Mouse (Mus musculus) brown adipose tissue, adult 24 weeks (tissue): ENCODE data around the gene Dnah17. TPM values are rescaled to one million over a fixed set of nuclear protein-coding genes. Genes with fewer than 3 reads are reported as not detected.

Experiments
- H3K27ac ChIP-seq: fragments of 200-500 bp; replicated peaks from 2 replicates; pipeline ENCODE4 v1.5.1; 2012; ENCODE audit warnings: low read depth, mild to moderate bottlenecking, low read length
- H3K4me1 ChIP-seq: fragments of 200-500 bp; 2 replicates; pipeline ENCODE4 v1.6.1; 2012; ENCODE audit warnings: low read length, mixed read lengths; ENCODE audit not compliant: control insufficient read depth, insufficient read depth, insufficient read length
- H3K4me3 ChIP-seq: fragments of 200-500 bp; 2 replicates; pipeline ENCODE4 v1.5.1; 2012; ENCODE audit warnings: low read depth, mild to moderate bottlenecking, low read length, moderate library complexity; ENCODE audit not compliant: insufficient read depth
- polyA plus RNA-seq: library from polyadenylated mRNA; stranded (reverse); fragments of >200 nt; gene quantifications from 2 replicates; pipeline ENCODE4 v1.2.4, GENCODE M21; 2012; ENCODE audit not compliant: missing spikeins, insufficient read depth, insufficient read length

The Dnah17 gene
- polyA plus RNA-seq, 1 experiment: not detected

DNA sequence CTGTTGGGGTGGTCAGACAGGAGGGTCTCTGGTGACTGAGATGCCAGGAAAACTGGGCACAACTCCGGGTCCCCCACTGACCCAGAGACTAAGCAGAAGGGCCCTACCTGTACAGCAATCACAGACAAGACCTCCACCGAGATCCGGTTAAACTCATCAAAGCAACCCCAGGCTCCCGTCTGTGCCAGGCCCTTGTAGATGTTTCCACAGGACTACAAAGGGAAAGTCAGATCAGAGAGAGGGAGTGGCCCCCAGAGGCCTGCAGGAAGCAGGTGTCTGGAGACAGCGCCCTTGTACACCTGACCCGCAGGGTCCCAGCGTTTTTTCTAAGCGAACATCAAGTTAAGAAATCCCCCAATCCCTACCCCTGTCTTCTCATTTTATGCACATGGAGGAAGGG, 44.5 kb downstream of the Dnah17 start:
- Histone ChIP-seq H3K4me1 (no peaks in the 10 kb centered on the region), H3K4me3 (no peak overlapping the region), H3K27ac (no peak overlapping the region)

DNA sequence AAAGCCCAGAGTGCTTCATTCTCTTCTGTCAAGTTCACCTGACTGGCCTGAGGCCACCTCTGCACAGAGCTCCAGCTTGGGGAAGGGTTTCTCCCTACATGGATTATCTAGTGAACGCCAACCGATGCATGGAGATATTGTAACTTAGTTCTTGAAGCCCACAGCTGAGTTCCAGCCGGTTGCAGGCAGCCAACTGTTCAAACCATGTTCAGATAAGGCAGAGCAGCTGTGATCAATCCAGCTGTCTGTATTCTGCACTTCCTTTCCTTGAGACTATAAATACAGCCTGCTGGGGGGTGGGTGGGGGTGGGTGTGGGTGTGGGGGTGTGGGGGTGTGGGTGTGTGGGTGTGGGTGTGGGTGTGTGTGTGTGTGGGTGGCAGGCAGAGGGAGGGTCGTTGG, 45.3 kb downstream of the Dnah17 start:
- Histone ChIP-seq H3K4me1 (no peaks in the 10 kb centered on the region), H3K4me3 (no peak overlapping the region), H3K27ac (no peak overlapping the region)

DNA sequence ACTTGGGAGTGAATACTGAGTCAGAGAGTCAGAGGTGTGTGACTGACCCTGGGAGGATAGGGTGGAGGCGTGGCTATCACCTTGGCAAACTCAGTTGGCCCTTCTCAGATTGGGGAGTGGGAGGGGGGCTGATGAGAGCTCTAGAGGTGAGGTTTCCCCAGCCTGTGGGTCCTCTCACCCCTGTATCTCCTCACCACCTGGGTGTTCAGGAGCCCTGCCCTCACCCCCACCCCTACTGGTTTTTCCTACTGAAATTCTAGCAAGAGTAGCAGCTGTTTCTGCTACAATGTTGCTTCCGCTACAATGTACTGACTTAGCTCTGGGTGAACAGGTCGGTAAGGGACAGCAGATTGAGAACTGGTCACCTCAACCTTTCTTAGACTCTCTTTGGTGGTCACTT, 46.2 kb downstream of the Dnah17 start:
- Histone ChIP-seq H3K4me3 (no peak overlapping the region), H3K27ac (no peak overlapping the region), H3K4me1 (no peaks in the 10 kb centered on the region)

GRCm38 (mm10) chr11:118083811-118084210, 46.6 kb downstream of the Dnah17 start:
- no peaks in the 10 kb centered on the region for H3K4me1 ChIP-seq
- H3K4me3 ChIP-seq: no peak overlapping the region
- no peak overlapping the region for H3K27ac ChIP-seq

DNA sequence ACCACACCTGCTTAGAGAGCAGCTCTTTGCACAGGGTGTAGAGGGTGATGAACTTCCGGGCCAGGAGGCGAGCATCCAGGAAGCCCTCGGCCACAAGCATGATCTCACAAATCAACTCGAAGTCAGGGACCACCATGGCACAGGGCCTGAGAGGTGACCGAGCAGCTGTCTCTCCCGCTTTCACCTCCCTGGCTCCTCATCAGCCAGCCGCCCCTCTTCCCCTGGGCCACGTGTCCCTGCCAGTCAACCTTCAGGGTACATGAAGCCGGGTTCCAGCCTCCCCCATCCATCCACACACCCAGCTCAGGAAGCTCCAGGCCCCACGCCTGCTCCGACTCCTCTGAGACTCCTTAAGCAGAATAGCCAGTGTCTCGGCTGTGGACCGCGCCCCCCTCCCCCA, 48.1 kb downstream of the Dnah17 start:
- no peak overlapping the region for H3K27ac ChIP-seq
- H3K4me3 ChIP-seq: no peak overlapping the region

GRCm38 (mm10) chr11:118079750-118080149, 50.7 kb downstream of the Dnah17 start:
- Histone ChIP-seq H3K4me3 (no peak overlapping the region), H3K27ac (no peak overlapping the region), H3K4me1 (peaks cover 7% of the 10 kb centered on the region; the same call in 1 of the 2 replicates)

More for the DNA sequence above, 48.1 kb downstream of the Dnah17 start:
- H3K4me1 ChIP-seq: no peaks in the 10 kb centered on the region

DNA sequence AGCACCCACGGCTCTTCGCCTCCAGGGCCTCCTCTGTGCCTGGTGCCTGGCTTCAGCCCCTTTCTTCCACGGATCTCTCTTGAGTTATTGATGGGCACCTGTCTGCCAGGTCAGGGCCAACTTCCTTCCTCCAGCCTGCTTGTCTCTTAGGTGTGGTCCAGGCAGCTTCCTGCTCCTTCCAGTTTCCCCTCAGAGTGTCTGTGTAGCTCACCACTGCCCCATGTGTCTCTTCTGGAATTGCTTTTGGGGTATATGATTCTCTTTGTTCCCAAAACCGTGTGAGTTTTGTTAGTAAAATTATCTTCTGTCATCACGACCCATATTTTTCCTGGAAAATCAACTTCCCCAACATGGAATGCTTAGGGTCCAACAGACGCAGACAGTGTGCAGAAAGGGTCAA, 53.5 kb downstream of the Dnah17 start:
- Histone ChIP-seq H3K27ac (no peak overlapping the region), H3K4me3 (no peak overlapping the region), H3K4me1 (peaks cover 10% of the 10 kb centered on the region; the same call in 1 of the 2 replicates)

GRCm38 (mm10) chr11:118075035-118075522, 55.4 kb downstream of the Dnah17 start:
- H3K27ac ChIP-seq: no peak overlapping the region
- H3K4me1 ChIP-seq: peaks cover 10% of the 10 kb centered on the region; the same call in 1 of the 2 replicates
- H3K4me3 ChIP-seq: no peak overlapping the region

- Histone ChIP-seq H3K4me3 (no peak overlapping the region), H3K4me1 (peaks cover 8% of the 10 kb centered on the region; the same call in 1 of the 2 replicates), H3K27ac (no peak overlapping the region)
Observed at GRCm38 (mm10) chr11:118071227-118071912, 59.1 kb downstream of the Dnah17 start.

- no peaks in the 10 kb centered on the region for H3K4me1 ChIP-seq
- no peak overlapping the region for H3K27ac ChIP-seq
- no peak overlapping the region for H3K4me3 ChIP-seq
Observed at GRCm38 (mm10) chr11:118068812-118069332, 61.6 kb downstream of the Dnah17 start.

GRCm38 (mm10) chr11:118067588-118067987, 62.8 kb downstream of the Dnah17 start:
- Histone ChIP-seq H3K27ac (no peak overlapping the region), H3K4me3 (no peak overlapping the region), H3K4me1 (no peaks in the 10 kb centered on the region)

DNA sequence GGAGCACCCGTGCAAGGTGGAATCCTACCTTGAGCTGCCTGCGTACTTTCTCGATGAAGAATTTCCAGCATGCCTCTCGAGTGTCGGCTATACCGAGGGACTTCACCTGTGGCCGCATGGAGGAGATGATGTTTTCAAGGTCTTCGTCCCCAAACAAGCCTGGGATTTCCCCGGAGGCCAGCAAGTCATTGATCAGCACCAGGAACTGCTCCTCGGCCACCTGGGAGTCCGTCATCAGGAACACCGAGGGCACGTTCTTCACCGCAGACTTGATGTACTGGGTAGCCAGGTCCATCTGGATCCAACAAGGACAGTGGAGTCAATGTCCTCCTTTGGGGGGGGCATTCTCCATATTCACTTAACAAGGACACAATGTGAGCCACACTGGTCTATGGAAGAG, 70.4 kb downstream of the Dnah17 start:
- no peaks in the 10 kb centered on the region for H3K4me1 ChIP-seq
- H3K4me3 ChIP-seq: no peak overlapping the region
- H3K27ac ChIP-seq: no peak overlapping the region

- H3K27ac ChIP-seq: no peak overlapping the region
- H3K4me1 ChIP-seq: 0 out of 2 replicates have a peak, but pooled peaks cover 4% of the 10 kb centered on the region
Observed at GRCm38 (mm10) chr11:118058872-118059271, 71.6 kb downstream of the Dnah17 start.

DNA sequence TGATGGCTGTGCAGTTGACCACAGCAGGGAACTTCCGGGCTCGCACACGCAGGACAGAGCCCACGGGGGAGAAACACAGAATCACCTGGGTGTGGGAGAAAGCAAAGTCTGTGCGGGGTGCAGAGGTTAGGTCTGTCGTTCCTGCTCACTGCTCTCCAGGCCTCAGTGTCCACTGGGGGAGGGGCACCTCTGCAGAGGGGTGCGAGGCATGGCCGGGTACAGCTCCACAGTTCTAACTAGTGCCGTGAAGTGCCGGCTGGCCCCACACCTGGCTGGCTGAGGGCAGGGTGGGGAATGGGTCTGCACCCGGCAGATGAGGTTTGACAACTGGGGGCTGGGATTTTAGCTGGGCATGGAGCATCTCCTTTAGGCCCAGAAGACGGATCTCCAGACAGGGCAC, 72.1 kb downstream of the Dnah17 start:
- Histone ChIP-seq H3K4me1 (0 out of 2 replicates have a peak, but pooled peaks cover 4% of the 10 kb centered on the region), H3K27ac (no peak overlapping the region), H3K4me3 (no peak overlapping the region)

More at GRCm38 (mm10) chr11:118058872-118059271, 71.6 kb downstream of the Dnah17 start:
- H3K4me3 ChIP-seq: no peak overlapping the region

- Histone ChIP-seq H3K4me3 (no peak overlapping the region), H3K4me1 (0 out of 2 replicates have a peak, but pooled peaks cover 4% of the 10 kb centered on the region), H3K27ac (no peak overlapping the region)
Observed at GRCm38 (mm10) chr11:118050174-118050573, 80.3 kb downstream of the Dnah17 start.

- H3K27ac ChIP-seq: no peak overlapping the region
- H3K4me3 ChIP-seq: no peak overlapping the region
- 0 out of 2 replicates have a peak, but pooled peaks cover 4% of the 10 kb centered on the region for H3K4me1 ChIP-seq
Observed at GRCm38 (mm10) chr11:118049641-118050040, 80.8 kb downstream of the Dnah17 start.
